Mouse (Mus musculus): ENCODE results near the gene Tmem265.

Gene Tmem265

GRCm38 (mm10) chr7:127561340-127561858 lies at the start of gene Tmem265:
Gene Tmem265 (plus strand): TSS chr7:127561390.
- no peak for DNase-seq (ENCODE audit: low spot score)

GRCm38 (mm10) chr7:127511808-127512230 lies 49.4 kb upstream of the Tmem265 start, which contains the start of gene Srcap:
Gene Srcap (plus strand): TSS chr7:127511983.
- DNase-seq (ENCODE audit: low spot score): peak; percentile 93

- peak; percentile 97 for DNase-seq (ENCODE audit: low spot score)
Observed at GRCm38 (mm10) chr7:127512231-127513015, 48.8 kb upstream of the Tmem265 start.

- DNase-seq (ENCODE audit: low spot score): peak; percentile 45
Observed at GRCm38 (mm10) chr7:127513016-127513390, 48.2 kb upstream of the Tmem265 start.

GRCm38 (mm10) chr7:127513781-127514180 lies 47.4 kb upstream of the Tmem265 start:
- no peak for DNase-seq (ENCODE audit: low spot score)

DNA sequence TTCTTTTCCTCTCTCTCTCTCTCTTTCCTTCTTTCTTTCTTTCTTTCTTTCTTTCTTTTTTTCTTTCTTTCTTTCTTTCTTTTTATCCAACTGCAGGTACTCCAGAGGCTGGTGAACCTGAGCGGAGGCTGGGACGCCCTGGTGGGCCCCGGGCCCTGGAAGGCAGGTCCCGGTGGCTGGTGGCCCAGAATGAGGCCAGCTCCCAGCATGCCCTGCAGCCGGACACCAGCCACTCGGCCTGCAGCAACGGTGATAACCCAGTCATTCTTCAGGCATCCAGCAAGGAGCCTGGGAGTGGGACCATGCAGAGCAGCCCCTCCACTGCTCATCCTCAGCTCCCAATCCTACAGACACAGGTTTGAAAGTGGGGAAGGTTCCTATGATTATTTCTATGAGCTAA lies 45.3 kb upstream of the Tmem265 start:
- DNase-seq (ENCODE audit: low spot score): peak; percentile 41

DNA sequence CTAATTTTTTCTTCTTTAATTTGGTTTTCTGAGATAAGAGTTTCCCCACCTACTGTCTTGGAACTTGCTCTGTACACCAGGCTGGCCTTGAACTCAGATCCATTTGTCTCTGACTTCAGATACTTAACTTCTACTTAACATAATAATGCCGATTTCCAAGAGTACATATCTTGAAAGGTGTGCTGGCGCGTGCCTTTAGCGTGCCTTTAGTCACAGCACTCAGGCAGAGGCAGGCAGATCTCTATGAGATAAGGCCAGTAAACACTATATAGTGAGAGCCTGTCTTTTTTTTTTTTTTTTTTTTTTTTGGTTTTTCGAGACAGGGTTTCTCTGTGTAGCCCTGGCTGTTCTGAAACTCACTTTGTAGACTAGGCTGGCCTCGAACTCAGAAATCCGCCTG lies 44.8 kb upstream of the Tmem265 start:
- no peak for DNase-seq (ENCODE audit: low spot score)

GRCm38 (mm10) chr7:127519284-127519683 lies 41.9 kb upstream of the Tmem265 start, which contains the start of gene Gm42715:
Gene Gm42715 (plus strand): TSS chr7:127519584.
- no peak for DNase-seq (ENCODE audit: low spot score)

GRCm38 (mm10) chr7:127541671-127542070 lies 19.5 kb upstream of the Tmem265 start:
- no peak for DNase-seq (ENCODE audit: low spot score)

DNA sequence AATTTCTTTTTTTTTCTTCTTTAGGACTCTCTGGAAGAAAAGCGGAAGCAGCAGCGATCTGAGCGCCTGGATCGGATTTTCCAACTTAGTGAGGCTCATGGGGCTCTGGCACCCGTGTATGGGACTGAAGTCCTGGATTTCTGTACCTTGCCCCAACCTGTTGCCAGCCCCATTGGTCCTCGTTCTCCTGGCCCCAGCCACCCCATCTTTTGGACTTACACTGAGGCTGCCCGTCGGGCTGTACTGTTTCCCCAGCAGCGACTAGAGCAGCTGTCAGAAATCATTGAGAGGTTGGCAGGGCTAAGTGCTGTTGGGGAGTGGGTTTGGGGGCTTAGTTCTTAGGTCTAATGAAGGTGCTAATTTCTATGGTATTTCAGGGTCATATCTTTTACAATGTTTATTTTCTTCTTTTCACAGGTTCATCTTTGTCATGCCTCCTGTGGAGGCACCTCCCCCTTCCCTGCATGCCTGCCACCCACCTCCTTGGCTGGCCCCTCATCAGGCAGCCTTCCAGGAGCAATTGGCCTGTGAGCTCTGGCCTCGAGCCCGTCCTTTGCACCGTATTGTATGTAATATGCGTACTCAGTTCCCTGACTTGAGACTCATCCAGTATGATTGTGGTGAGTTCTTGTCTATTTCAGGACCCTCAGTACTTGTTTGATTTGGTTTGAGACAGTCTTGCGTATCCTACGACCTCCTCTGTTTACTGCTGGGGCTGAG lies 11.9 kb upstream of the Tmem265 start:
- DNase-seq (ENCODE audit: low spot score): no peak

GRCm38 (mm10) chr7:127551558-127551957 lies 9.6 kb upstream of the Tmem265 start:
- DNase-seq (ENCODE audit: low spot score): no peak

DNA sequence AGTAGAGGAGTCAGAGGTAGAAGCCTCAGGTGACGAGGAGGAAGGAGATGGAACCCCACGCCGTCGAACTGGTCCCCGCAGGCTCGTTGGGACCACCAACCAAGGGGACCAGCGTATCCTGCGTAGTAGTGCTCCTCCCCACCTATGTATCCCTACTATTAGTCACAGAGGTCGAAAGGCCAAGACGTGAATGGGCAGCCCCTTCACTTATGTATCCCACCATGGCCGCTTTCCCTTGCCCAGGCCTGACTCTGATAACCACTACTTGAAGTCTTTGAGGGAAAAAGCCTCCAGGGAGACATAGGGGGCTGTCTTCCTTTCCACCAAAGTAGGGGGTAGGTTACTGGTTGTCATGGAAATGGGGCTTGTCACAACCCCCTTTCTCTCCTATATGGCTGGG lies 610 bp upstream of the Tmem265 start:
- DNase-seq (ENCODE audit: low spot score): no peak

DNA sequence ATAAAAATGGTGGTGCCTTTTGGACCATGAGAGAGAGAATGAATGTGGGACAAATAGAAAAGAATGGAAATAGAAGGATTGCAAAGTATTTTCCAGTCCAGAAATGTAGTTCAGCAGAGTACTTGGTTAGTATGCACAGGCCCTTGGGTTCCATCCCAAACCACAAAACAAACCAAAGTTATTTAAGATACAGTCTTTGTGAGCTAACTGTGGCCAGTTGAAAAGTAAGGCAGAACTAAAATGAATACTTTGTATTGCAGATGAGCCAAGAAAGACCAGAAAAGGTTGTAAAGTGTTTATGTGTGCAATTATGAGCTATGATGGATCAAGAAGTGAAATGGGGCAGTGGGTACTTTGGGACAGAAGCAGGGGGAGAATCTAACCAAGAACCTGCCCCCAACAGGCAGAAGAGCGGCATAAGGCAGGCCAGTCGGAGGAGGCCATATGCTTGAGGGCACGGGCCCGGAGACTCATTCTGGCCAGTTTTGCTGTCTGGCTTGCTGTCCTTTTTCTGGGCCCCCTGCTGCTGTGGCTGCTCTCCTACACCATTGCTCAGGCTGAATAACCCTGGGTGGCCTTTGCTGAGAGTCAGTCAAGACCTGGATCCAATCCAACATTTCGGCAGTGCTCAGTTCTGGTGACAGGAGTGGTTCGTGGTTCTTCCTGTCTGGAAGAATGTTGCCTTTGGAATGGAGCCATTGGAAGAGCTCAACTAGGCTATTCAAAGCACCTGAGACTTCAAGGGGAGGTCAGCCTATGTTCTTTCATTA lies 3.4 kb downstream of the Tmem265 start:
- DNase-seq (ENCODE audit: low spot score): no peak

- DNase-seq (ENCODE audit: low spot score): peak; percentile 87
Observed at GRCm38 (mm10) chr7:127572895-127573471, 11.8 kb downstream of the Tmem265 start, which contains the start of gene Phkg2. Gene Phkg2 (plus strand): TSS chr7:127573340.

DNA sequence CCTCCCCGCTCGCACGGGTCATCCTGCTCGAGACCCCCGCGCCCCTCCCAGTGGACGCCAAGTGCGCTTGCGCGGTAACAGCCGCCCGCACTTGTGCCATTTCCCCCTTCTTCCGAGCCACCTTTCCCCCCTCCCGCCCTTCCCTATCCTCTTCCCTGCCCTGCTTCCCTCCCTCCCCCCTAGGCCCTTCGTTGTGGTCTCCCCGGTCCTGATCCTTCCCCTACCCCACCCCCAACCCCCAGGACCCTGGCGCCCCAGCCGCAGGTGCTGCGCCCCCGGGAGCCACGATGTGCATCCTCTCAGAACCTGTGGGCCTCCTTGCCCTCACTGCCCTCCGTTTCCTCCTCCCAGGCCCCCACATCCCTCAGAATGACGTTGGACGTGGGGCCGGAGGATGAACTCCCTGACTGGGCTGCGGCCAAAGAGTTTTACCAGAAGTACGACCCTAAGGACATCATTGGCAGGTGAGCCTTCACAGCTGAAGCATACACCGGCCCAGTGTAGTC lies 12.4 kb downstream of the Tmem265 start:
- DNase-seq (ENCODE audit: low spot score): no peak

DNA sequence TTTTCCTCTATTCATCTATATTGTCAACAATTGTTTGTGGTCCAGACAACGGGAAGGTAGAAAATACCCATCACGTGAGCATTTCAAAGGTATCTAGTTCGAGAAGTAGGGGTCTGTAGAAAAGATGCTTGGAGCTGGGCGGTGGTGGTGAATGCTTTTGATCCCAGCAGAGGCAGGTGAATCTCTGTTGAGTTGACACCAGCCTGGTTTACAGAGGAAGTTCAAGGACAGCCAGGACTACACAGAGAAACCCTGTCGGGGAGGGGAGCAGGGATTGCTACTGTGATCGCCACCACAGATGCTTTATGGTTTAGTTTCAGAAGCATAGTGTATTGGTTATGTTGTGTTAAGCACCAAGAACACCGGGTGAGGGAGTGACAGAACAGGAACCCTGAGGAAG lies 12.9 kb downstream of the Tmem265 start:
- no peak for DNase-seq (ENCODE audit: low spot score)

- DNase-seq (ENCODE audit: low spot score): no peak
Observed at GRCm38 (mm10) chr7:127583260-127583659, 22.1 kb downstream of the Tmem265 start.

- DNase-seq (ENCODE audit: low spot score): no peak
Observed at GRCm38 (mm10) chr7:127585031-127585430, 23.8 kb downstream of the Tmem265 start.

GRCm38 (mm10) chr7:127586149-127586548 lies 25.0 kb downstream of the Tmem265 start:
- no peak for DNase-seq (ENCODE audit: low spot score)

- no peak for DNase-seq (ENCODE audit: low spot score)
Observed at GRCm38 (mm10) chr7:127587196-127587595, 26.0 kb downstream of the Tmem265 start.
